Mouse (Mus musculus): Measurements from ENCODE around the gene Brd3os.

The Brd3os gene

GRCm38 (mm10) chr2:27421293-27422068 is 20.6 kb upstream of the Brd3os start:
- no peak for DNase-seq

GRCm38 (mm10) chr2:27423596-27423995 is 18.5 kb upstream of the Brd3os start:
- no peak for DNase-seq

GRCm38 (mm10) chr2:27425161-27425611 is 16.9 kb upstream of the Brd3os start:
- DNase-seq = no peak

- DNase-seq = peak; percentile 54 to 67
Observed at GRCm38 (mm10) chr2:27425751-27426405, 16.2 kb upstream of the Brd3os start.

GRCm38 (mm10) chr2:27426406-27426854 is 15.7 kb upstream of the Brd3os start:
- DNase-seq = no peak

- peak; percentile 95 to 98 for DNase-seq
Observed at GRCm38 (mm10) chr2:27426855-27427457, 15.2 kb upstream of the Brd3os start, which contains the start of gene Vav2. Vav2 (minus strand) TSS chr2:27427033.

GRCm38 (mm10) chr2:27428071-27428470 is 14.1 kb upstream of the Brd3os start:
- DNase-seq = peak; percentile 83 to 85

- no peak for DNase-seq
Observed at GRCm38 (mm10) chr2:27430621-27431020, 11.5 kb upstream of the Brd3os start.

- peak; percentile 42 to 54 for DNase-seq
Observed at GRCm38 (mm10) chr2:27432599-27432998, 9.5 kb upstream of the Brd3os start.

- DNase-seq = no peak
Observed at GRCm38 (mm10) chr2:27437876-27438275, 4.2 kb upstream of the Brd3os start.

GRCm38 (mm10) chr2:27438281-27438680 is 3.8 kb upstream of the Brd3os start:
- peak; percentile 47 to 61 for DNase-seq

- no peak for DNase-seq
Observed at GRCm38 (mm10) chr2:27442708-27443449, 755 bp downstream of the Brd3os start.

GRCm38 (mm10) chr2:27443450-27443708 is 1.3 kb downstream of the Brd3os start:
- no peak for DNase-seq

- no peak for DNase-seq
Observed at GRCm38 (mm10) chr2:27445910-27446309, 3.8 kb downstream of the Brd3os start.

- no peak for DNase-seq
Observed at GRCm38 (mm10) chr2:27446812-27447211, 4.7 kb downstream of the Brd3os start.

- DNase-seq = no peak
Observed at GRCm38 (mm10) chr2:27447782-27448181, 5.7 kb downstream of the Brd3os start.

GRCm38 (mm10) chr2:27450226-27450625 is 8.1 kb downstream of the Brd3os start:
- DNase-seq = no peak

GRCm38 (mm10) chr2:27459735-27460134 is 17.6 kb downstream of the Brd3os start:
- DNase-seq = no peak

- DNase-seq = no peak
Observed at GRCm38 (mm10) chr2:27460163-27460562, 18.0 kb downstream of the Brd3os start.

GRCm38 (mm10) chr2:27460651-27461050 is 18.5 kb downstream of the Brd3os start:
- DNase-seq = no peak

GRCm38 (mm10) chr2:27461881-27462660 is 19.9 kb downstream of the Brd3os start:
- DNase-seq = no peak

- no peak for DNase-seq
Observed at GRCm38 (mm10) chr2:27462901-27463300, 20.8 kb downstream of the Brd3os start.

Data from thymus, postnatal 36 days (tissue).